Mouse (Mus musculus): ENCODE measurements around the gene Cdkl2.

Cdkl2 gene

GRCm38 (mm10) chr5:92043783-92044182 is at the start of gene Cdkl2:
Cdkl2 (minus strand) TSS chr5:92043883.
- DNase-seq: no peak

- no peak for DNase-seq
These were observed 43.8 kb upstream of the Cdkl2 start for GRCm38 (mm10) chr5:92087469-92087868.

DNA sequence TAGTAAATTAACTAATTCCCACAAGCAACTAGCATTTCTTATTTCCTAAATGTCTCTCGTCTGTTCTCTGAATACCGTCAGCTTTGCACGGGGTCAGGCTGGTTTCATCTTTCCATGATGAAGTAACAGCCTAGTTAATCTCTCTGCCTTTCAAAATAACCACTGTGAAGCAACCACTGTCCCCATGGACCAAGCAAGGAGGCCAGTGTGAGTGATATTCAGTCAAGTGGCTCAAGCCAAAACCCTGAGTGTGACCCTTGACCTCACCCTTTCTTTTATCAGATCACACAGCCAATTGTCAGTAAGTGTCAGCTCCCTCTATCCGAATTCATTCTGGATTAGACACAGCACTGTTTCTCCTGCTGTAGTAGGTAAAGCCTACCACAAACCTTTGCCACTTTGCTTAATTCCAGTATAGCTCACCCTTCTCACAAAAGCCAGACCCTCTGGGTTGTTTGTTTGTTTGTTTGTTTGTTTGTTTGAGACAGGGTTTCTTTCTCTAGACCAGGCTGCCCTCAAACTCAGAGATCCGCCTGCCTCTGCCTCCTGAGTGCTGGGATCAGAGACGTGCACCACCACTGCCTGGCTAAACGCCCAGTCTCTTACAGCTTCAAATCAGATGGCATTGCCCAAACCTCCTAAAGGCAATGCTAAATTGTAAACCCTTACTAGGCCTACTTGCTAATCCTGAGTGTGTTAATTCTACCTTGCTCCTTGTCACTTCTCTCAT is 42.3 kb upstream of the Cdkl2 start:
- DNase-seq: no peak

- DNase-seq: no peak
These were observed 41.6 kb upstream of the Cdkl2 start for GRCm38 (mm10) chr5:92085246-92085645.

GRCm38 (mm10) chr5:92083417-92084038 is 39.8 kb upstream of the Cdkl2 start, which contains the start of gene G3bp2:
G3bp2 (minus strand) TSS chr5:92083719.
- peak; percentile 98 for DNase-seq

DNA sequence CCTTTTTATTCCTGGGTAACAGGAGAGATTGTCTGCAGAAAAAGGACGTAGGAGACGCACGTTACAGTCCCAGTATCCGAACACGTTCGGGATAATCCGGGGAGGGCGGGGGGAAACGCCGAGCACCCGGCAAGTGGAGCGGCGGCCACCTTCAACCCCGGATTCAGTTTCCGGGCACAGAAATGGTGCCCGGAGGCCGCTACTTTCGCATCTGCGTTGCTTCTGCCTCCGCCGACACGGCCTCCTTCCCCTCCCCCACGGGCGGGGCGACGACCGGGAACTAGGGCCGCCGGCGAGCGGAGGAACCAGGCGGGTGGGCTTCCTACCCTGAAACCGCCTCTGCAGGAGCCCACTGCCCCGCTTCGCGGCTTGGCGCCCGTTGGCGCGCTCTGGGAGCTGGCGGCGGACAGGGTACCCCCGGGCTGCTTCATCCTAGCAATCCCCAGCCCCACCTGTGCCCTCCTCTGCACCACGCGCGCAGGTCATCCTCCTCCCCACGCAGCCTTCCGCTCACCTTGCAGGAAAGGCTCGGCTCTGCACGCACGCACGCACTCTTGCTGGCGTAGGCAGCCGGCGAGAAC is 39.2 kb upstream of the Cdkl2 start:
- peak; percentile 79 for DNase-seq

DNA sequence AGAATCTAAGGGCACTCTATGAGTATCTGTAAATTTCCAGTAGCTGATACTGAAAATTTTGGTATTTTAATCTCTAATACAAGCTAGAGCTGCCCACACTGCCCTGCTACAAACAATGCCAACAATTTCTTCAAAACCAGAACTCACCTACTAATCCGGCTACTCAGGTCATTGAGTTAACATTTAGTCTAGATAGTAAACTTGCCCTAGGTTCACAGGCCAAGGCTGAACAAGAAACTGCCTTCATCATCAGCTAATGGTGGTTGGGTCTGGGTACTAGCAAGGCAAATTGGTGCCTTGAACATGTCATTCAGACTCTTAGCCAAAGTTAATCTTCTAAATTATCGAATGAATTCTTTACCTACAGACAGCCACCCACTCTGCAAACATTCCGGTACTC is 37.6 kb upstream of the Cdkl2 start:
- no peak for DNase-seq

DNA sequence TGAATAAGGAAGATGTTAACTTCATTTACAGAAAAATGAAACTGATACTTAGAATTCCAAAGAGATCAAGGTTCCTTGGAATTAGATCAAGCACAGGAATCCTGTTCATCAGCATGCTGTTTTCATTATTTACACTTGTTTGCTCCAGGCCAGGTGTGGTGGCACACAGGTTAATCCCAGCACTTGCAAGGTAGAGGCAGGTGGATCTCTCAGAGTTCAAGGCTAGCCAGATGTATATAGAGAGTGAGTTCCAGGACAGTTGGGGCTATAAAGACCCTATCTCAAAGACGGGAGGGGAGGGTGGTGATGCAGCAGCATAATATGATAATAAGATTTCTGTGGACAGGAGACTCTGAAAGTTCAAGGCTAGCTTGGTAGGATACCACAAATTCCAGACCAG is 36.7 kb upstream of the Cdkl2 start:
- DNase-seq: no peak

DNA sequence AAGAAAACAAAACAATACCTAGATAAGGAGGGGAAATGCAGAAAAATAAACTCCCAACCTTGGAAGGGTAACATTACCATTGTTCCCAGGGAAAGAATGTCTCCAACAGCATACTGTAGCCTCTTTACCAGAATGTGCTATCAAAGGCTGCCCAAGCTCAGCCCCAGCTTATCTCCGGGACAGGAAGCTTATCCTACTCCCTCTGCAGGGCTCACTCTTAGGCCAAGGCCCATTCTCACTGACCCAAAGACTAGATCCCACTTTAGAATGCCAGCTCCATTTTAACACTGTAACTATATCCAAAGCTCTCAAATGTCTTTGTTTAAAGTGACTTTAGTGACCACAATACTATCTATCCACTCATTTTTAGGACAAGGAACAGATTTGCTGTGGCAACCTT is 35.6 kb upstream of the Cdkl2 start:
- DNase-seq: no peak

DNA sequence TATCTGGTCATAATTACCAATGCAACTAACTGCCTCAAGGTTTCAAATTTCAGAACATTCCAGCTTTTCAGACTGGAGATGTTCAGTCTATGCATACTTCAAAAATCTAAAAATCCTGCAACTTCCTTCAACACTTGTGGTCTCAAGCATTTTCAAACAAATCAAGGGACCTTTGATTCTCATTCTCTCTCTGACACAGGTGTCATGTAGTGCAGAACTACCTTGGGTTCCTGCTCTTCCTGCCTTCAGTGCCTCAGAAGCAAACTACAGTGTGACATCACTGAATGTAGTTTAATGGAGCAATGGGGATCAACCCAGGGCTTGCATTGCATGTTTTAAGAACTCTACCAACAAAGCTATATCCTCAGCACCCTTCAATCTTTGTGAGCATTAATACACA is 35.1 kb upstream of the Cdkl2 start:
- DNase-seq: no peak

GRCm38 (mm10) chr5:92076273-92076672 is 32.6 kb upstream of the Cdkl2 start:
- no peak for DNase-seq

DNA sequence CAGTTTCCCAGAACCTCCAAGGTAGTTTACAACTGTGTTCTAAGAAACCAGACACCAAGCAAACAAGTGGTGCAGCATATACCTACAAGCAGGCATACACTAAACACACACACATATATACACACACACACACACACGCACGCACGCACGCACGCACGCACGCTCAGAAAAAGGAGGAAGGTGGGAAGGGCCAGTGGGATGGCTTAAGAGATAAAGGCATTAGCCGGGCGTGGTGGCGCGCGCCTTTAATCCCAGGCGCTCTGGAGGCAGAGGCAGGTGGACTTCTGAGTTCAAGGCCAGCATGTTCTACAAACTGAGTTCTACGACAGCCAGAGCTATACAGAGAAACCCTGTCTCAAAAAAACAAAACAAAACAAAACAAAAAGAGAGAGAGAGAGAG is 30.4 kb upstream of the Cdkl2 start:
- DNase-seq: no peak

DNA sequence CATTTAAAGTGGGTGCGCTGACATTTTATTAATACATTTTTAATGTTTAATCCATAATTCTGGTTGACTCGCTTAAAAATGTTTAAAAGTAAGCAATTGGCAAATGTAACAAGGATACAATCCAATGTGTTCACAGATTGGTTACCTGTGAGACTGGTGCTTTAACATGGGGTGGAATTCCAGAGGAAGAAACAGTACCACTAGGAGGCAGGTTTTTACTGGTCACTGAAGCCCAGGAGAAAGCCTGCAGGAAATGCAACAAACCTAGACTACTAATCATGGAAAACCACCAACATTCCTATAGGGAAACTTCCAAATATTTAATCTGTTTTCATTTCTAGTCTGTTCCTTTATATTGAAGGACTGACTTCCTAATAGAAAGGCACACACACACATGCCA is 19.5 kb upstream of the Cdkl2 start:
- no peak for DNase-seq

DNA sequence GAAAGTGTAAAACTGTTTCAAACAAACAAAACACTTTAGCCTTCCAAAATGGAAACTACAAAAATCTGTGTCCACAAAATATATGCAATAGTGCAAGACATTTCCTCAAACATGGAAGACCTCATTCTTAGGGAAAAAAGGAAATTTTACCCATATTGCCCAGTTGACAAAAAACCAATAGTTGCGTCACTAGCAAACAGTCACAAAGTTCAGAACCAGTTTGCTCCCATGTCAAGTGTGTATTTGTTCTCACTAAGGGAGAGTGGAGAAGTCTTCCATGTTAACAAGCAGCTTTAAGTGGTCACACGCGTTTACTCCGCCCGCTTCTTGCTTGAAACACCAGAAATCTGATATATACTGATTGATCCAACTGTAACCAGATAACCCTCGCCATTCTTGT is 9.2 kb upstream of the Cdkl2 start:
- no peak for DNase-seq

DNA sequence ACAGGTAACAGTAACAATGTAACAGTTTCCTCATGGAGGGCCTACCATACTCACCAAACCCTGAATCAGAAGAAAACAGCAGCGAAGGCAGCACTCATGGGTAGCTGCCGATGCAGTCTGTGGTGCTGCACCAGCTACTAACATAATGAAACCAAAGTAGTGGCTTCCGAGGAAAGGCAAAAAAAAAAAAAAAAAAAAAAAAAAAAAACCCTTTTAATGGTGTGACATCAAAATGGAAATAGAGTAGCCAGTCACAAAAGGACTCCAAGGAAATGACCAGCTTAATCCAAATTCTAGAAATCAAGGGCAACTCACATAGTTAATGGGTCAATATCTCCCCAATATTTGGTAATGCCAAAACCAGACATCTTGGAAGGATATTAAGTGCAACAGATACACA is 6.7 kb upstream of the Cdkl2 start:
- no peak for DNase-seq

DNA sequence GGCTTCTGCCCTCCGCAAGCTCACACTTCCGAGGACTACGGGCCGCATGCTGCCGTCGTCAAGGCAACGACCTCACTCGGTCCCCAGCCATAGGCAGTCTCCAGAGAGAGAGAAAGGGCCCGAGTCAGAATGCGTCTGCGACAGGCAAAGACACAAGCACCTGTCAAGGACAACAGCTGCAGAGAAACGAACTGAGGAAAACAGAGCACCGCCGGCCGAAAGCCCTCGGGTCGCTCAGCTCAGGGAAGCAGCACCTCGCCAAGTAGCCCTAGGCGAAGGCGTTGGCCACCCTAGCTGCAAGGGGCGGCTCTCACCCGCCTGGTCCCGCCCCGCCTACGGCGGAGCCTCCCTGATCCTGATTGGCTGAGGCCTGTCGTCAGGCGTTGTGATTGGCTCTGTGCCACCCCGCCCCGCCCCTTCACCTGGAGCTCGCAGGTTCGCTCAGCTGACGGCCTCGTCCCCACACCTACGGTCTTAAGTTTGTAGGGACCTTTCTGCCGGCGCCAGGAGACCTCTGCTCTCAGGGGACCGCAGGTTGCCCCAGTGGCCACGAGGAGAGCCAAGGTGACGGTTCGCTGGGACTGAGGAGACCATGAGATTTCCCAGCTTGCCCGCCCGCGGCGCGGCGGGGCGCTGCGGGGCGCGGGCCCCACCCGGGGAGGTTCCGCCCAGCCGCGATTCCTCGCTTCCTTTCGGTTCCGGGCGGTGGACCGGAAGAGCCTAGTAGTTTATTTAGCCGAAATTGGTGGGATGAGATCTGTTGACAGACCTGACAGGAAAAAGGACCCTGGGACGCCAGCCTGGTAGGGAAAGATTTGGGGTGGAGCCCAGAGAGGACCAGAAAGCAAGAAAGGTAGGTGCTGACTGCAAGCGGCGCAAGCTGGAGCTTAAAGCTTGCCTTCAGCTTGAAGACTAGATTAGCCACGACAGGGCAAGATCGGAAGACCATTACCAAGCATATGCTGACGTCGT is 1.0 kb downstream of the Cdkl2 start:
- DNase-seq: peak; percentile 98

GRCm38 (mm10) chr5:92019960-92020359 is 23.7 kb downstream of the Cdkl2 start:
- no peak for DNase-seq

GRCm38 (mm10) chr5:92011756-92012155 is 31.9 kb downstream of the Cdkl2 start:
- no peak for DNase-seq

DNA sequence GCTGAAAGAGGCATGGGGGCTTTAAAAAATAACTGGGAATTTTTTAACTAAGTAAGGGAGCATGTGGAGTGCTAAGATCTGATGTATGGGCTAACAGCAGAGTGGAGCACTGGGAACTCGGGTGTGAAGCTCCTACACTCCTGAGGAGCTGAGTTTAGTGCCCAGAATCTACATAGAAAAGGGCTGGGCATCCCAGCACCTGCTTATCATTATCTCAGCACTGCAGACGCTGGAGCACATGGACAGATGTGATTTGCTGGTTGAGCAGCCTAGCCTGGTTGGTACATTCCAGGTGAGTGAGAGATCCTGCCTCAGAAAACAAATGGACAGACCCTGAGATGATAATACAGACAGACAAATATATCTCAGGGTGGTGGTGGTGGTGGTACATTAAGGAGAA is 33.9 kb downstream of the Cdkl2 start:
- no peak for DNase-seq

DNA sequence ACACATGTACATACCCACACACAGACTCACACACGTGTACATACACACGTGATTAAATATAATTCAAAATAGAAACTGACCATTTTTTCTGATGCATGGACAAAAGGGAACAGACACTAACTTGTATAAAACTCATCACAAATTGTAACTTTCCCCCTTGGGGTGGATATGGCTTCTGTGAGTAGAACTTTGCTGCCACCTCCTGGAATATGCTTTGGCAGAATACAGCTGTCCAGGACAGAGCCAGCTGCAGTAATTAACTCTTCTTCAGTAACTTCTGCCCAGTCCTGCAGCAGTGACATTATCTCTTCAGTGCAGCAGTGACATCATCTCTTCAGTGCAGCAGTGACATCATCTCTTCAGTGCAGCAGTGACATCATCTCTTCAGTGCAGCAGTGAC is 40.7 kb downstream of the Cdkl2 start:
- DNase-seq: peak; percentile 19

DNA sequence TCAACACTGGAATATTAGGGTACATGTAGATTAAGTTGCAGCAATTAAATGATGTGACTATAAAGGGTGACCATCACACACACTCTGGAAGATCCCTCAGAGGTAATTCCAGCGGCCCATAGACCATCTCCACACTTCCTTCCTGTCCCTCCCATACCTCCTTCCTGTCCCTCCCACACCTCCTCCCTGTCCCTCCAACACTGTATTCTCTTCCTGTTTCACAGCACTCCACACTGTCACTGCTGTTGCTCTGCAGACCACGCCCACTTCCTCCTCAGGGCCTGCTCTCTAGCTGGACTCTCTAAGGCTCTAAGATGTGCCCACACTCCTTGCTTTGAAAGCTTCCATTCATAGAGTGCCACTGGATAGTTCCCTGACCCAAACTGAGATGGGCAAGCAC is 42.9 kb downstream of the Cdkl2 start:
- DNase-seq: peak; percentile 46

GRCm38 (mm10) chr5:91994546-91994945 is 49.1 kb downstream of the Cdkl2 start:
- no peak for DNase-seq

DNA sequence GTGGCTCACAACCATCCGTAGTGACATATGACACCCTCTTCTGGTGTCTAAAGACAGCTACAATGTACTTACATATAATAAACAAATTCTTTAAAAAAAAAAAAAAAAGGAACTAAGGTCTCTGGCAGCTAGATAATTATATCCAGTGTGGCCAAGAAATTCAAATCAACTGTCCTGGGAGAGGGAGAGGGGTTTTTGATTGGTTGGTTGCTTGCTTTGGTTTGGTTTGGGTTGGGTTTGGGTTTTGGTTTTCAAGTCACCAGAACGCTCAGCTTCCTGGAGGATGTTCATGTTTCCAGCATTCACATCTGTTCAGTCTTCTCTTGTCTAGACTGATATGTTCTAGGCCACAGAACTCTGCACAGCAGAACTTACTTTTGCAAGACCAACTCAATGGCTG is 50.6 kb downstream of the Cdkl2 start:
- DNase-seq: no peak

All from thymus, postnatal 25 days (tissue).